Comparison of ENCODE assay signal across 17 mouse cellular contexts in the genomic region with DNA sequence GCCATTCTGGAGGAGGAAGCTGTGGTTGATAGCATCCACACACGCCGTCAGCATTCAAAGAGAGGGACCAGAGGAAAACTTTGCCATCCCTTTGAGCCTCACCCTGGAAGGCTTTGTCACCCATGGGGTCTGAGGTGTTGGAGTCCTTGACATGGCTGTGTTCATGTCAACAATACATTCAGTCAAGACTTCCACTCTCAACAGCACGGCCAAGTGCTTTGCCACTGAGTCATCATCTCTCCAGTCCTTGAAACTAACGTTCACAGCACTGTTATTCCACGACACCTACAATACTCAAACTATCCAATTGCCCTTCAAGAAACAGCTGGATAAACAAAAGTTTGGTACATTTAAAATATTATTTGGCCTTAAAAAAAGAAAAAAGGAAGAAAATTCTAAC.
DNase-seq lines count a peak whose midpoint lies in the region; ATAC-seq lines count a peak whose summit lies in the region.
"Had no signal": no experiment of that assay in that cellular context is flagged by ENCODE, and none has a peak within 500 bp of the region (broad histone marks: within the 10 kb centered on the region; RNA-seq: fewer than 3 reads in every experiment).

No protein-coding gene starts in this region.

- ATAC-seq in cerebellum, adult (ENCODE audit: insufficient number of reproducible peaks, low FRiP score, low TSS enrichment), result no peak
- ATAC-seq: CD4-positive, CD25-positive, alpha-beta regulatory T cell, adult 4 months; forebrain, embryonic 14.5 days; forebrain, embryonic 16.5 days had no signal

- DNase-seq in lung, postnatal 36 days, result peak; percentile 30
- no peak for DNase-seq in lung, postnatal 14 days
- DNase-seq in Muller cell, postnatal 12 days (ENCODE audit: inconsistent ontology term), result peak; percentile 17
- no peak for DNase-seq in thymus, postnatal 4 days
- DNase-seq: adrenal gland, adult 2 months; adrenal gland, postnatal 10 days; adrenal gland, postnatal 25 days; B cell, adult 2 months; cerebellum, adult 11-12 months; cerebellum, adult 2 months; cerebellum, adult 9-10 months; cerebellum, postnatal 10 days; cerebellum, postnatal 25 days had no signal

Comparison
In these comparisons a context has a peak if more than half of its experiments do, and no peak if none do; other contexts are left out.
1. DNase-seq: peak in lung, postnatal 36 days (single experiment) and Muller cell, postnatal 12 days (single experiment); none in lung, postnatal 14 days (single experiment) and thymus, postnatal 4 days (single experiment).